Mouse (Mus musculus): ENCODE measurements around the gene Gpr179. TPM values are rescaled to one million over a fixed set of nuclear protein-coding genes. Genes with fewer than 3 reads are reported as not detected.

Gene Gpr179
- 0.04 TPM in 1 of 2 replicates, not detected in the other for polyA plus RNA-seq (2015; fragmentation: Nextera tagmentation; extraction: Ambion mirVana)

GRCm38 (mm10) chr11:97352027-97352684 is at the start of gene Gpr179:
TSS of gene Gpr179 (minus strand) at chr11:97352077.
- H3K4me3 ChIP-seq (ENCODE audit: low read depth, low read length): no peak within 1 kb of the TSS
- H3K9me3 ChIP-seq (ENCODE audit: low read length): no peaks in the 10 kb centered on the region
- peaks cover 4% of the 10 kb centered on the region; the same call in 1 of the 2 replicates for H3K4me1 ChIP-seq (ENCODE audit: insufficient read depth)
- DNase-seq (no peak), ATAC-seq (no peak)
- 73% methylated on average over 3 of the region's 3 CpGs for WGBS (ENCODE audit: insufficient replicate concordance)
- H3K27me3 ChIP-seq (ENCODE audit: insufficient read depth, low read length): no peaks in the 10 kb centered on the region
- H3K4me2 ChIP-seq (ENCODE audit: low read depth, low read length): no peak within 1 kb of the TSS
- no peaks in the 10 kb centered on the region for H3K36me3 ChIP-seq (replicated peaks; ENCODE audit: insufficient read depth, low read length)
- no peak within 1 kb of the TSS for H3K9ac ChIP-seq (replicated peaks)
- H3K27ac ChIP-seq (ENCODE audit: low read depth): no peak within 1 kb of the TSS
- TF ChIP-seq EP300 (IDR thresholded peaks at IDR 0.05; ENCODE audit: low read depth): no peak
- TF ChIP-seq CTCF (IDR thresholded peaks at IDR 0.05; ENCODE audit: low read depth): no peak

GRCm38 (mm10) chr11:97401082-97401481 is 49.2 kb upstream of the Gpr179 start:
- Histone ChIP-seq H3K36me3 (replicated peaks; ENCODE audit: insufficient read depth, low read length) (no peaks in the 10 kb centered on the region), H3K9ac (replicated peaks) (no peak overlapping the region), H3K4me3 (ENCODE audit: low read depth, low read length) (no peak overlapping the region), H3K4me2 (ENCODE audit: low read depth, low read length) (no peak overlapping the region), H3K27me3 (ENCODE audit: insufficient read depth, low read length) (peaks cover 10% of the 10 kb centered on the region), H3K27ac (ENCODE audit: low read depth) (no peak overlapping the region), H3K4me1 (ENCODE audit: insufficient read depth) (peaks cover 24% of the 10 kb centered on the region), H3K9me3 (ENCODE audit: low read length) (no peaks in the 10 kb centered on the region)
- ATAC-seq (no peak), DNase-seq (no peak)
- WGBS (ENCODE audit: insufficient replicate concordance): 20% methylated on average over 6 of the region's 6 CpGs
- no peak for TF ChIP-seq CTCF (IDR thresholded peaks at IDR 0.05; ENCODE audit: low read depth)
- TF ChIP-seq EP300 (IDR thresholded peaks at IDR 0.05; ENCODE audit: low read depth): no peak

- Histone ChIP-seq H3K9me3 (ENCODE audit: low read length) (no peaks in the 10 kb centered on the region), H3K4me1 (ENCODE audit: insufficient read depth) (peaks cover 17% of the 10 kb centered on the region), H3K4me2 (ENCODE audit: low read depth, low read length) (peak overlapping the region; percentile 73), H3K9ac (replicated peaks) (no peak overlapping the region), H3K27me3 (ENCODE audit: insufficient read depth, low read length) (peaks cover 5% of the 10 kb centered on the region), H3K27ac (ENCODE audit: low read depth) (no peak overlapping the region), H3K4me3 (ENCODE audit: low read depth, low read length) (peak overlapping the region; percentile 30; the same call in 1 of the 2 replicates), H3K36me3 (replicated peaks; ENCODE audit: insufficient read depth, low read length) (no peaks in the 10 kb centered on the region)
- ATAC-seq (peak; percentile 78), DNase-seq (peak; percentile 84)
- peak; percentile 94 for TF ChIP-seq CTCF (IDR thresholded peaks at IDR 0.05; ENCODE audit: low read depth)
- no peak for TF ChIP-seq EP300 (IDR thresholded peaks at IDR 0.05; ENCODE audit: low read depth)
- 7% methylated on average over 23 of the region's 23 CpGs for WGBS (ENCODE audit: insufficient replicate concordance)
Measured at GRCm38 (mm10) chr11:97399958-97400710, 48.3 kb upstream of the Gpr179 start.

- 83% methylated on average over 2 of the region's 2 CpGs for WGBS (ENCODE audit: insufficient replicate concordance)
- no peak for TF ChIP-seq EP300 (IDR thresholded peaks at IDR 0.05; ENCODE audit: low read depth)
- TF ChIP-seq CTCF (IDR thresholded peaks at IDR 0.05; ENCODE audit: low read depth): no peak
- no peak for DNase-seq
Measured at GRCm38 (mm10) chr11:97398506-97398905, 46.6 kb upstream of the Gpr179 start.

GRCm38 (mm10) chr11:97394146-97394545 is 42.3 kb upstream of the Gpr179 start:
- peak; percentile 31 for DNase-seq
- H3K4me2 ChIP-seq (ENCODE audit: low read depth, low read length): no peak overlapping the region
- TF ChIP-seq CTCF (IDR thresholded peaks at IDR 0.05; ENCODE audit: low read depth): no peak
- TF ChIP-seq EP300 (IDR thresholded peaks at IDR 0.05; ENCODE audit: low read depth): no peak
- no peak overlapping the region for H3K9ac ChIP-seq (replicated peaks)
- H3K27me3 ChIP-seq (ENCODE audit: insufficient read depth, low read length): no peaks in the 10 kb centered on the region
- H3K4me3 ChIP-seq (ENCODE audit: low read depth, low read length): no peak overlapping the region
- no peak for ATAC-seq
- 35% methylated on average over 11 of the region's 11 CpGs for WGBS (ENCODE audit: insufficient replicate concordance)
- H3K36me3 ChIP-seq (replicated peaks; ENCODE audit: insufficient read depth, low read length): peaks cover 36% of the 10 kb centered on the region
- no peaks in the 10 kb centered on the region; the same call in 1 of the 2 replicates for H3K4me1 ChIP-seq (ENCODE audit: insufficient read depth)
- H3K9me3 ChIP-seq (ENCODE audit: low read length): no peaks in the 10 kb centered on the region
- H3K27ac ChIP-seq (ENCODE audit: low read depth): no peak overlapping the region

More at GRCm38 (mm10) chr11:97398506-97398905, 46.6 kb upstream of the Gpr179 start:
- no peak overlapping the region for H3K9ac ChIP-seq (replicated peaks)
- H3K27ac ChIP-seq (ENCODE audit: low read depth): no peak overlapping the region
- H3K4me2 ChIP-seq (ENCODE audit: low read depth, low read length): no peak overlapping the region
- ATAC-seq: no peak
- peaks cover 5% of the 10 kb centered on the region; the same call in 1 of the 2 replicates for H3K36me3 ChIP-seq (replicated peaks; ENCODE audit: insufficient read depth, low read length)
- H3K9me3 ChIP-seq (ENCODE audit: low read length): no peaks in the 10 kb centered on the region
- no peaks in the 10 kb centered on the region for H3K27me3 ChIP-seq (ENCODE audit: insufficient read depth, low read length)
- peaks cover 7% of the 10 kb centered on the region for H3K4me1 ChIP-seq (ENCODE audit: insufficient read depth)
- H3K4me3 ChIP-seq (ENCODE audit: low read depth, low read length): no peak overlapping the region

- 60% methylated on average over 11 of the region's 11 CpGs for whole genome bisulfite sequencing (ENCODE audit: insufficient replicate concordance)
- no peak for TF ChIP-seq EP300 (IDR thresholded peaks at IDR 0.05; ENCODE audit: low read depth)
- no peak for TF ChIP-seq CTCF (IDR thresholded peaks at IDR 0.05; ENCODE audit: low read depth)
- H3K9me3 ChIP-seq (ENCODE audit: low read length): no peaks in the 10 kb centered on the region
- ATAC-seq: no peak
- no peak overlapping the region for H3K9ac ChIP-seq (replicated peaks)
- DNase-seq: no peak
- no peaks in the 10 kb centered on the region for H3K27me3 ChIP-seq (ENCODE audit: insufficient read depth, low read length)
- H3K4me1 ChIP-seq (ENCODE audit: insufficient read depth): no peaks in the 10 kb centered on the region; the same call in 1 of the 2 replicates
- H3K4me2 ChIP-seq (ENCODE audit: low read depth, low read length): no peak overlapping the region
- H3K36me3 ChIP-seq (replicated peaks; ENCODE audit: insufficient read depth, low read length): peaks cover 39% of the 10 kb centered on the region
- H3K27ac ChIP-seq (ENCODE audit: low read depth): no peak overlapping the region
- no peak overlapping the region for H3K4me3 ChIP-seq (ENCODE audit: low read depth, low read length)
Measured at GRCm38 (mm10) chr11:97393658-97394057, 41.8 kb upstream of the Gpr179 start.
